Mouse (Mus musculus) retina, postnatal 7 days (tissue): ENCODE data around the gene Wipf2.

Experiments used
- DNase-seq: peaks from one replicate; pipeline ENCODE4 v3.0.0-alpha.2; 2012; ENCODE audit warnings: low read depth, low spot score

The Wipf2 gene

GRCm38 (mm10) chr11:98854116-98854515 is 9.3 kb upstream of the Wipf2 start:
- DNase-seq = no peak

- no peak for DNase-seq
These were observed 8.8 kb upstream of the Wipf2 start for GRCm38 (mm10) chr11:98854659-98855058.

GRCm38 (mm10) chr11:98858759-98859731 is 4.4 kb upstream of the Wipf2 start:
- DNase-seq = peak; percentile 77

- no peak for DNase-seq
These were observed 452 bp downstream of the Wipf2 start for GRCm38 (mm10) chr11:98863751-98864429.

- DNase-seq = no peak
These were observed 3.9 kb downstream of the Wipf2 start for GRCm38 (mm10) chr11:98867293-98867692.

- no peak for DNase-seq
These were observed 6.5 kb downstream of the Wipf2 start for GRCm38 (mm10) chr11:98869906-98870305.

GRCm38 (mm10) chr11:98870791-98871190 is 7.4 kb downstream of the Wipf2 start:
- no peak for DNase-seq

- no peak for DNase-seq
These were observed 8.0 kb downstream of the Wipf2 start for GRCm38 (mm10) chr11:98871416-98871815.

- DNase-seq = no peak
These were observed 8.6 kb downstream of the Wipf2 start for GRCm38 (mm10) chr11:98872040-98872439.

- no peak for DNase-seq
These were observed 10.5 kb downstream of the Wipf2 start for GRCm38 (mm10) chr11:98873900-98874299.

- DNase-seq = no peak
These were observed 13.6 kb downstream of the Wipf2 start for GRCm38 (mm10) chr11:98877001-98877400.

GRCm38 (mm10) chr11:98887703-98888102 is 24.3 kb downstream of the Wipf2 start:
- DNase-seq = no peak

GRCm38 (mm10) chr11:98889077-98889476 is 25.6 kb downstream of the Wipf2 start:
- DNase-seq = no peak

GRCm38 (mm10) chr11:98889977-98890376 is 26.5 kb downstream of the Wipf2 start:
- no peak for DNase-seq

- DNase-seq = no peak
These were observed 29.0 kb downstream of the Wipf2 start for GRCm38 (mm10) chr11:98892426-98892825.

- DNase-seq = no peak
These were observed 37.2 kb downstream of the Wipf2 start for GRCm38 (mm10) chr11:98900529-98901125.

GRCm38 (mm10) chr11:98902621-98903245 is 39.3 kb downstream of the Wipf2 start:
- no peak for DNase-seq

- DNase-seq = no peak
These were observed 41.1 kb downstream of the Wipf2 start for GRCm38 (mm10) chr11:98904577-98904976.

GRCm38 (mm10) chr11:98905033-98905432 is 41.6 kb downstream of the Wipf2 start:
- no peak for DNase-seq

- no peak for DNase-seq
These were observed 42.1 kb downstream of the Wipf2 start for GRCm38 (mm10) chr11:98905583-98905982.

- no peak for DNase-seq
These were observed 43.6 kb downstream of the Wipf2 start for GRCm38 (mm10) chr11:98907063-98907436.
